Mouse (Mus musculus): ENCODE measurements around the gene Rfx8. TPM values are rescaled to one million over a fixed set of nuclear protein-coding genes. Genes with fewer than 3 reads are reported as not detected.
A peak's percentile ranks its signal among the peaks of the same experiment; 100 is the strongest.
"Not testable (repeated sequence)": the region's sequence is repeated elsewhere in the genome, so short reads cannot be mapped to it uniquely, and the experiment has no call there.

Gene Rfx8
- polyA plus RNA-seq, 1 experiment from 2014 or later: 0.68 TPM

- no peaks in the 10 kb centered on the region for H3K36me3 ChIP-seq (ENCODE audit: control insufficient read depth, insufficient read depth)
- H3K9ac ChIP-seq (ENCODE audit: low read length): no peak overlapping the region
- H3K4me2 ChIP-seq (ENCODE audit: low read depth, low read length): no peak overlapping the region
- WGBS: 85% methylated on average over 17 of the region's 17 CpGs
- no peaks in the 10 kb centered on the region for H3K4me1 ChIP-seq (ENCODE audit: control insufficient read depth, insufficient read depth, low read length)
- no peaks in the 10 kb centered on the region for H3K9me3 ChIP-seq (replicated peaks; ENCODE audit: control insufficient read depth, low read length)
- no peak overlapping the region for H3K27ac ChIP-seq (ENCODE audit: low read length)
- no peak overlapping the region for H3K4me3 ChIP-seq (ENCODE audit: low read length)
- no peak for ATAC-seq (replicated peaks; ENCODE audit: extremely low read depth, insufficient read depth, low FRiP score)
- H3K27me3 ChIP-seq (ENCODE audit: control insufficient read depth, insufficient read depth, low read length): no peaks in the 10 kb centered on the region
Observed at GRCm38 (mm10) chr1:39670211-39670935, 50.4 kb downstream of the Rfx8 start.

GRCm38 (mm10) chr1:39666751-39667252 is 54.0 kb downstream of the Rfx8 start:
- H3K4me3 ChIP-seq (ENCODE audit: low read length): no peak overlapping the region
- 88% methylated on average over 12 of the region's 12 CpGs for WGBS
- no peak overlapping the region for H3K4me2 ChIP-seq (ENCODE audit: low read depth, low read length)
- H3K36me3 ChIP-seq (ENCODE audit: control insufficient read depth, insufficient read depth): no peaks in the 10 kb centered on the region
- no peak overlapping the region for H3K27ac ChIP-seq (ENCODE audit: low read length)
- H3K4me1 ChIP-seq (ENCODE audit: control insufficient read depth, insufficient read depth, low read length): no peaks in the 10 kb centered on the region
- no peak overlapping the region for H3K9ac ChIP-seq (ENCODE audit: low read length)
- no peaks in the 10 kb centered on the region for H3K27me3 ChIP-seq (ENCODE audit: control insufficient read depth, insufficient read depth, low read length)
- no peak for ATAC-seq (replicated peaks; ENCODE audit: extremely low read depth, insufficient read depth, low FRiP score)
- H3K9me3 ChIP-seq (replicated peaks; ENCODE audit: control insufficient read depth, low read length): no peaks in the 10 kb centered on the region

GRCm38 (mm10) chr1:39664039-39664625 is 56.7 kb downstream of the Rfx8 start:
- H3K4me2 ChIP-seq (ENCODE audit: low read depth, low read length): no peak overlapping the region
- H3K9ac ChIP-seq (ENCODE audit: low read length): no peak overlapping the region
- no peaks in the 10 kb centered on the region for H3K36me3 ChIP-seq (ENCODE audit: control insufficient read depth, insufficient read depth)
- no peak overlapping the region for H3K4me3 ChIP-seq (ENCODE audit: low read length)
- WGBS: 84% methylated on average over 7 of the region's 7 CpGs
- no peaks in the 10 kb centered on the region for H3K27me3 ChIP-seq (ENCODE audit: control insufficient read depth, insufficient read depth, low read length)
- H3K4me1 ChIP-seq (ENCODE audit: control insufficient read depth, insufficient read depth, low read length): no peaks in the 10 kb centered on the region
- ATAC-seq (replicated peaks; ENCODE audit: extremely low read depth, insufficient read depth, low FRiP score): no peak
- H3K27ac ChIP-seq (ENCODE audit: low read length): no peak overlapping the region
- H3K9me3 ChIP-seq (replicated peaks; ENCODE audit: control insufficient read depth, low read length): no peaks in the 10 kb centered on the region

- no peak overlapping the region for H3K4me3 ChIP-seq (ENCODE audit: low read length)
- H3K9me3 ChIP-seq (replicated peaks; ENCODE audit: control insufficient read depth, low read length): peaks cover 2% of the 10 kb centered on the region; the same call in 1 of the 2 replicates
- no peak overlapping the region for H3K4me2 ChIP-seq (ENCODE audit: low read depth, low read length)
- no peaks in the 10 kb centered on the region for H3K36me3 ChIP-seq (ENCODE audit: control insufficient read depth, insufficient read depth)
- no peaks in the 10 kb centered on the region for H3K27me3 ChIP-seq (ENCODE audit: control insufficient read depth, insufficient read depth, low read length)
- no peak for ATAC-seq (replicated peaks; ENCODE audit: extremely low read depth, insufficient read depth, low FRiP score)
- WGBS: 86% methylated on average over 4 of the region's 4 CpGs
- H3K4me1 ChIP-seq (ENCODE audit: control insufficient read depth, insufficient read depth, low read length): no peaks in the 10 kb centered on the region
- no peak overlapping the region for H3K9ac ChIP-seq (ENCODE audit: low read length)
- H3K27ac ChIP-seq (ENCODE audit: low read length): no peak overlapping the region
Observed at GRCm38 (mm10) chr1:39663050-39663449, 57.7 kb downstream of the Rfx8 start.

GRCm38 (mm10) chr1:39656976-39657529 is 63.7 kb downstream of the Rfx8 start:
- no peak overlapping the region for H3K9ac ChIP-seq (ENCODE audit: low read length)
- WGBS: 62% methylated on average over 6 of the region's 6 CpGs
- ATAC-seq (replicated peaks; ENCODE audit: extremely low read depth, insufficient read depth, low FRiP score): no peak

GRCm38 (mm10) chr1:39654901-39655300 is 65.9 kb downstream of the Rfx8 start:
- not testable (repeated sequence) for ATAC-seq (replicated peaks; ENCODE audit: extremely low read depth, insufficient read depth, low FRiP score); H3K27ac ChIP-seq (ENCODE audit: low read length); H3K9me3 ChIP-seq (replicated peaks; ENCODE audit: control insufficient read depth, low read length); H3K4me2 ChIP-seq (ENCODE audit: low read depth, low read length); H3K4me1 ChIP-seq (ENCODE audit: control insufficient read depth, insufficient read depth, low read length); H3K36me3 ChIP-seq (ENCODE audit: control insufficient read depth, insufficient read depth); H3K4me3 ChIP-seq (ENCODE audit: low read length); H3K9ac ChIP-seq (ENCODE audit: low read length)
- WGBS: 84% methylated on average over 18 of the region's 18 CpGs
- H3K27me3 ChIP-seq (ENCODE audit: control insufficient read depth, insufficient read depth, low read length): peaks cover 27% of the 10 kb centered on the region

More at GRCm38 (mm10) chr1:39656976-39657529, 63.7 kb downstream of the Rfx8 start:
- Histone ChIP-seq H3K36me3 (ENCODE audit: control insufficient read depth, insufficient read depth) (no peaks in the 10 kb centered on the region), H3K27me3 (ENCODE audit: control insufficient read depth, insufficient read depth, low read length) (peaks cover 7% of the 10 kb centered on the region), H3K4me1 (ENCODE audit: control insufficient read depth, insufficient read depth, low read length) (no peaks in the 10 kb centered on the region), H3K27ac (ENCODE audit: low read length) (no peak overlapping the region), H3K9me3 (replicated peaks; ENCODE audit: control insufficient read depth, low read length) (peaks cover 2% of the 10 kb centered on the region; the same call in 1 of the 2 replicates), H3K4me2 (ENCODE audit: low read depth, low read length) (no peak overlapping the region), H3K4me3 (ENCODE audit: low read length) (no peak overlapping the region)

GRCm38 (mm10) chr1:39653028-39653427 is 67.8 kb downstream of the Rfx8 start:
- no peak overlapping the region for H3K9ac ChIP-seq (ENCODE audit: low read length)
- H3K36me3 ChIP-seq (ENCODE audit: control insufficient read depth, insufficient read depth): no peaks in the 10 kb centered on the region
- peaks cover 39% of the 10 kb centered on the region for H3K27me3 ChIP-seq (ENCODE audit: control insufficient read depth, insufficient read depth, low read length)
- H3K9me3 ChIP-seq (replicated peaks; ENCODE audit: control insufficient read depth, low read length): no peaks in the 10 kb centered on the region
- H3K27ac ChIP-seq (ENCODE audit: low read length): no peak overlapping the region
- H3K4me3 ChIP-seq (ENCODE audit: low read length): no peak overlapping the region
- no peak for ATAC-seq (replicated peaks; ENCODE audit: extremely low read depth, insufficient read depth, low FRiP score)
- peaks cover 5% of the 10 kb centered on the region for H3K4me1 ChIP-seq (ENCODE audit: control insufficient read depth, insufficient read depth, low read length)
- no peak overlapping the region for H3K4me2 ChIP-seq (ENCODE audit: low read depth, low read length)
- 72% methylated on average over 4 of the region's 4 CpGs for WGBS

GRCm38 (mm10) chr1:39651241-39651548 is 69.6 kb downstream of the Rfx8 start, which contains the start of gene Creg2:
Gene Creg2 (minus strand): TSS chr1:39651474.
- no peak for ATAC-seq (replicated peaks; ENCODE audit: extremely low read depth, insufficient read depth, low FRiP score)

More at GRCm38 (mm10) chr1:39651241-39651548, 69.6 kb downstream of the Rfx8 start, which contains the start of gene Creg2:
- H3K27ac ChIP-seq (ENCODE audit: low read length): no peak within 1 kb of the TSS
- no peaks in the 10 kb centered on the region for H3K36me3 ChIP-seq (ENCODE audit: control insufficient read depth, insufficient read depth)
- peaks cover 5% of the 10 kb centered on the region for H3K4me1 ChIP-seq (ENCODE audit: control insufficient read depth, insufficient read depth, low read length)
- 27% methylated on average over 9 of the region's 9 CpGs for WGBS
- peaks cover 42% of the 10 kb centered on the region for H3K27me3 ChIP-seq (ENCODE audit: control insufficient read depth, insufficient read depth, low read length)
- peak within 1 kb of the TSS; percentile 85 for H3K4me2 ChIP-seq (ENCODE audit: low read depth, low read length)
- no peaks in the 10 kb centered on the region for H3K9me3 ChIP-seq (replicated peaks; ENCODE audit: control insufficient read depth, low read length)
- peak within 1 kb of the TSS; percentile 55 for H3K4me3 ChIP-seq (ENCODE audit: low read length)
- H3K9ac ChIP-seq (ENCODE audit: low read length): peak within 1 kb of the TSS; percentile 12; the same call in 1 of the 2 replicates

Data from heart, embryonic 16.5 days (tissue).